Mouse (Mus musculus): ENCODE results near the gene Mrps34.

- no peak for TF ChIP-seq POLR2A (IDR thresholded peaks at IDR 0.05; ENCODE audit: low read depth, low read length)
- TF ChIP-seq CTCF (conservative IDR thresholded peaks at IDR 0.05 in 1 of 2, IDR thresholded peaks at IDR 0.05 in 1 of 2; ENCODE audit: low read depth in 2 of 2, low read length in 2 of 2) = no peak
- no peak for TF ChIP-seq JUN (IDR thresholded peaks at IDR 0.05; ENCODE audit: insufficient read depth, low read depth, low read length)
- TF ChIP-seq MXI1 (IDR thresholded peaks at IDR 0.05; ENCODE audit: low read depth, low read length) = no peak
- TF ChIP-seq CHD2 (IDR thresholded peaks at IDR 0.05; ENCODE audit: low read length) = no peak
- TF ChIP-seq POLR2AphosphoS2 (IDR thresholded peaks at IDR 0.05; ENCODE audit: low read depth, low read length) = no peak
- no peak for TF ChIP-seq RAD21 (IDR thresholded peaks at IDR 0.05; ENCODE audit: low read depth, low read length)
- no peak for TF ChIP-seq SIN3A (IDR thresholded peaks at IDR 0.05; ENCODE audit: low read length)
- TF ChIP-seq ETS1 (conservative IDR thresholded peaks at IDR 0.05; ENCODE audit: low read depth, low read length) = no peak
- TF ChIP-seq EP300 (IDR thresholded peaks at IDR 0.05; ENCODE audit: low read length) = no peak
- no peak for TF ChIP-seq E2F4 (IDR thresholded peaks at IDR 0.05; ENCODE audit: insufficient replicate concordance, low read depth, low read length)
- no peak for TF ChIP-seq HCFC1 (IDR thresholded peaks at IDR 0.05; ENCODE audit: low read depth, low read length)
These were observed 3.6 kb upstream of the Mrps34 start for GRCm38 (mm10) chr17:24891321-24891720.
